Mouse (Mus musculus): Measurements from ENCODE around the gene Rsbn1l. TPM values are rescaled to one million over a fixed set of nuclear protein-coding genes. Genes with fewer than 3 reads are reported as not detected.
"Not testable (repeated sequence)": the region's sequence is repeated elsewhere in the genome, so short reads cannot be mapped to it uniquely, and the experiment has no call there.

Gene Rsbn1l
- polyA plus RNA-seq, 1 experiment = 1.2 TPM

DNA sequence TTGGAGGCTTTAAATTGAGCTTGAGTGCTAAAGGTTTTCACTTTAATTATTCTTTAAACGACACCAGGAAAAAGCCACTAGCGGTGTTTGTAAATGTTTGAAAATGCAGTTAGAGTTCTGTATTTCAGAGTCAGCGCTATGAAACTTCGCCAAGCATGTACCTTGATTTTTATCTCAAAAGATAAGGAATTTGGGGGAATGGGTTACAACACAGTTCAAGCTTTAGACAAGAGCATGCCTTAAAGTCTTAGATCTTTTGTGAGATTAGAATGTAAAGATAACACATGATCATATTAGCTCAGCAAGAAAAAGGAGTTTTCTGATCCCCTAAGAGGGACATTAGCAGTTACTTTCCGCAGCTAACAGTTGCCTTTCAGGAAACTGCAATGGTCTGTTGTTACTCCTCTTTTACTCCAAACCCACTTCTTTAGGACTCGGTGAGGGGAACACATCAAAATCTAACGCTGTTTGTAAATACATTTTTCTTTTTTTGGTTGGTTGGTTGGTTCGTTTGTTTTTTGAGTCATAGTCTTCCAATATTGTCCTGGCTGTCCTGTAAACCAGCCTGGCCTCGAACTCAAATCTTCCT is 3.8 kb downstream of the Rsbn1l start:
- H3K36me3 ChIP-seq (ENCODE audit: control insufficient read depth) = peaks cover 35% of the 10 kb centered on the region
- H3K27me3 ChIP-seq (ENCODE audit: control insufficient read depth) = no peaks in the 10 kb centered on the region
- H3K9me3 ChIP-seq (ENCODE audit: control insufficient read depth, low read length) = no peaks in the 10 kb centered on the region
- peaks cover 62% of the 10 kb centered on the region for H3K4me1 ChIP-seq (ENCODE audit: control insufficient read depth)
- TF ChIP-seq GATA1 (IDR thresholded peaks at IDR 0.05; ENCODE audit: low read length) (peak; percentile 14; the same call in 1 of the 2 replicates), TAL1 (IDR thresholded peaks at IDR 0.05; ENCODE audit: low read length) (no peak)
- peak overlapping the region; percentile 83 for H3K4me3 ChIP-seq (replicated peaks)

DNA sequence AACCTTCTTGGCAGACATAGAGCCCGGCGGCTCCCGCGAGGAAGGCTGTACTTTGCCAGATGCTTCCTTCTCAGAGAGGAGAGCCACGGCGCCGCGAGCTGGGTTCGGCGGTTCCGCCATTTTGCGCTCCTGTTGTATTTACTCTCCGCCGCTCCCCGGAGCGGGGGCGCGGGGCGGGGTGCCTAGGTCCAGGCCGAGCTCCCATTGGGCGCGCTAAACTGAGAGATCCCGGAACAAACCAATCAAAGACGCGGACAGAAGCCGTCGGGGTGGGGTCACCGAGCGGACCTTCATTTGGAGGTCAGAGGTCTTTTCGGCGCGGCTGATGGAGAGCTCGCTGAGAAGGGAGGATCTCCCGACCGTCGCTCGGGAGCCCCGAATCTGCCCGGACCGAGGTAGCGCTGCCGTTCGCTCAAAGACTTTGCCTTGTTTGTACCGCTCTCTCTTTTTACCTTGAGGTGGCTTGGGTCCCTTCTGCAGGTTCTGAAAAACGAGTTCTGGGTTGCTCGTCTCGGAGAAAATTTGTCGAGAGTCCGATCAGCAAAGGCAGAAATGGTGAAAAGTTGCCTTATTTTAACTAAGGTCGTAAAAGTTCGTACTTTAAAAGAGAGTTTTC is 4.4 kb downstream of the Rsbn1l start:
- peaks cover 35% of the 10 kb centered on the region for H3K36me3 ChIP-seq (ENCODE audit: control insufficient read depth)
- no peaks in the 10 kb centered on the region for H3K27me3 ChIP-seq (ENCODE audit: control insufficient read depth)
- no peaks in the 10 kb centered on the region for H3K9me3 ChIP-seq (ENCODE audit: control insufficient read depth, low read length)
- H3K4me1 ChIP-seq (ENCODE audit: control insufficient read depth) = peaks cover 68% of the 10 kb centered on the region
- peak overlapping the region; percentile 83 for H3K4me3 ChIP-seq (replicated peaks)
- TF ChIP-seq GATA1 (IDR thresholded peaks at IDR 0.05; ENCODE audit: low read length) (no peak), TAL1 (IDR thresholded peaks at IDR 0.05; ENCODE audit: low read length) (no peak)

GRCm38 (mm10) chr5:20950855-20951650 is 5.1 kb downstream of the Rsbn1l start:
- peaks cover 68% of the 10 kb centered on the region for H3K4me1 ChIP-seq (ENCODE audit: control insufficient read depth)
- peaks cover 28% of the 10 kb centered on the region for H3K36me3 ChIP-seq (ENCODE audit: control insufficient read depth)
- TF ChIP-seq GATA1 (IDR thresholded peaks at IDR 0.05; ENCODE audit: low read length) = no peak
- no peak for TF ChIP-seq TAL1 (IDR thresholded peaks at IDR 0.05; ENCODE audit: low read length)
- H3K9me3 ChIP-seq (ENCODE audit: control insufficient read depth, low read length) = no peaks in the 10 kb centered on the region
- H3K4me3 ChIP-seq (replicated peaks) = peak overlapping the region; percentile 83
- H3K27me3 ChIP-seq (ENCODE audit: control insufficient read depth) = no peaks in the 10 kb centered on the region

- Histone ChIP-seq H3K36me3 (ENCODE audit: control insufficient read depth) (peaks cover 23% of the 10 kb centered on the region), H3K4me1 (ENCODE audit: control insufficient read depth) (peaks cover 67% of the 10 kb centered on the region), H3K9me3 (ENCODE audit: control insufficient read depth, low read length) (no peaks in the 10 kb centered on the region), H3K27me3 (ENCODE audit: control insufficient read depth) (no peaks in the 10 kb centered on the region), H3K4me3 (replicated peaks) (peak overlapping the region; percentile 83)
- no peak for TF ChIP-seq GATA1 (IDR thresholded peaks at IDR 0.05; ENCODE audit: low read length)
- TF ChIP-seq TAL1 (IDR thresholded peaks at IDR 0.05; ENCODE audit: low read length) = no peak
Observed at GRCm38 (mm10) chr5:20950516-20950854, 5.7 kb downstream of the Rsbn1l start.

DNA sequence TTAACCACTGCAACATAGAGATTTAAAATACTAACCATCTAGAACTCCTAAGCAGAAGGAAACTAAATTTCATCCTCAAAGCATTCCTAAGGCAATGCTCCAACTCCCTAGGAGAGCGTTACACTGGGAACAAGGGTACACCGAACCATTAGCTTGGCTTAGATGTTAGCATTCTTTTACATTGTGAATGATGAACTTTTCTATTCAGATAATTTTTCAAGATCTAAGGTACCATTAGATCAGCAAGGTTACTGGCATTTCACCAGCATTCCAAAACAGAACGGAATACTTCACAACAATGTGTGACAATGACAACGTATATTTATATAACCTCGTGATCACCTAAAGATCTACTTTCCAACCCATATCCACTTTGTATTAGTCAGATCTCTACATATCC is 6.1 kb downstream of the Rsbn1l start:
- peaks cover 67% of the 10 kb centered on the region for H3K4me1 ChIP-seq (ENCODE audit: control insufficient read depth)
- TF ChIP-seq TAL1 (IDR thresholded peaks at IDR 0.05; ENCODE audit: low read length) (no peak), GATA1 (IDR thresholded peaks at IDR 0.05; ENCODE audit: low read length) (no peak)

GRCm38 (mm10) chr5:20946906-20947305 is 9.3 kb downstream of the Rsbn1l start:
- H3K27me3 ChIP-seq (ENCODE audit: control insufficient read depth) = no peaks in the 10 kb centered on the region
- H3K4me3 ChIP-seq (replicated peaks) = no peak overlapping the region
- peaks cover 66% of the 10 kb centered on the region for H3K4me1 ChIP-seq (ENCODE audit: control insufficient read depth)
- no peaks in the 10 kb centered on the region for H3K9me3 ChIP-seq (ENCODE audit: control insufficient read depth, low read length)
- TF ChIP-seq TAL1 (IDR thresholded peaks at IDR 0.05; ENCODE audit: low read length) (no peak), GATA1 (IDR thresholded peaks at IDR 0.05; ENCODE audit: low read length) (no peak)
- peaks cover 17% of the 10 kb centered on the region for H3K36me3 ChIP-seq (ENCODE audit: control insufficient read depth)

More for the DNA sequence above, 6.1 kb downstream of the Rsbn1l start:
- H3K9me3 ChIP-seq (ENCODE audit: control insufficient read depth, low read length) = no peaks in the 10 kb centered on the region
- peaks cover 22% of the 10 kb centered on the region for H3K36me3 ChIP-seq (ENCODE audit: control insufficient read depth)
- no peaks in the 10 kb centered on the region for H3K27me3 ChIP-seq (ENCODE audit: control insufficient read depth)
- H3K4me3 ChIP-seq (replicated peaks) = peak overlapping the region; percentile 83

GRCm38 (mm10) chr5:20944961-20945748 is 11.0 kb downstream of the Rsbn1l start:
- H3K27me3 ChIP-seq (ENCODE audit: control insufficient read depth) = no peaks in the 10 kb centered on the region
- peak overlapping the region; percentile 51 for H3K4me3 ChIP-seq (replicated peaks)
- peaks cover 29% of the 10 kb centered on the region for H3K36me3 ChIP-seq (ENCODE audit: control insufficient read depth)
- no peaks in the 10 kb centered on the region for H3K9me3 ChIP-seq (ENCODE audit: control insufficient read depth, low read length)
- TF ChIP-seq GATA1 (IDR thresholded peaks at IDR 0.05; ENCODE audit: low read length) = no peak
- TF ChIP-seq TAL1 (IDR thresholded peaks at IDR 0.05; ENCODE audit: low read length) = no peak
- peaks cover 83% of the 10 kb centered on the region for H3K4me1 ChIP-seq (ENCODE audit: control insufficient read depth)

DNA sequence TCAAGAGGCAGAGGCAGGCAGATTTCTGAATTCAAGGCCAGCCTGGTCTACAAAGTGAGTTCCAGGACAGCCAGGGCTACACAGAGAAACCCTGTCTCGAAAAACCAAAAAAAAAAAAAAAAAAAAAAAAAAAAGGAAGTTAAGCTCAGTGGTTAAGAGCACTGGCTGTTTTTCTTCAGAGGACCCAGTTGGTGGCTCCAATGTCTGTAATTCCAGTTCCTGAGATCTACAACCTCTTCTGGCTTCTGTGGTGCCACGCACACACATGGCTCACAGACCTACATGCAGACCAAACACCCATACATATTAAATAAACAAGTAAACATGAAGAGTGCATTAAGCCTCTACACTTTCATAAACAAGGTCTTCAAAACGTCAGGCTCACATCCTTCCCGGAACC is 12.4 kb downstream of the Rsbn1l start:
- not testable (repeated sequence) for H3K4me3 ChIP-seq (replicated peaks); H3K9me3 ChIP-seq (ENCODE audit: control insufficient read depth, low read length); H3K27me3 ChIP-seq (ENCODE audit: control insufficient read depth)
- Histone ChIP-seq H3K36me3 (ENCODE audit: control insufficient read depth) (peaks cover 38% of the 10 kb centered on the region), H3K4me1 (ENCODE audit: control insufficient read depth) (peaks cover 86% of the 10 kb centered on the region)

- Histone ChIP-seq H3K4me1 (ENCODE audit: control insufficient read depth) (peaks cover 83% of the 10 kb centered on the region), H3K36me3 (ENCODE audit: control insufficient read depth) (peaks cover 39% of the 10 kb centered on the region), H3K9me3 (ENCODE audit: control insufficient read depth, low read length) (no peaks in the 10 kb centered on the region), H3K27me3 (ENCODE audit: control insufficient read depth) (no peaks in the 10 kb centered on the region), H3K4me3 (replicated peaks) (no peak overlapping the region)
- TF ChIP-seq TAL1 (IDR thresholded peaks at IDR 0.05; ENCODE audit: low read length) (no peak), GATA1 (IDR thresholded peaks at IDR 0.05; ENCODE audit: low read length) (no peak)
Observed at GRCm38 (mm10) chr5:20942523-20942922, 13.7 kb downstream of the Rsbn1l start.
